Mouse (Mus musculus) monocyte, adult 2 months (primary cell): ENCODE results near the gene Sohlh2.
"Not testable (repeated sequence)": the region's sequence is repeated elsewhere in the genome, so short reads cannot be mapped to it uniquely, and the experiment has no call there.

Experiments used
- DNase-seq, 2 experiments: peaks; one replicate each; pipeline ENCODE4 v3.0.0; 2022; ENCODE audit warnings: low spot score in 2 of 2, low read depth in 1 of 2

The Sohlh2 gene

GRCm38 (mm10) chr3:55181766-55182165 is at the start of gene Sohlh2:
TSS of gene Sohlh2 (plus strand) at chr3:55182028.
- DNase-seq, result no peak

DNA sequence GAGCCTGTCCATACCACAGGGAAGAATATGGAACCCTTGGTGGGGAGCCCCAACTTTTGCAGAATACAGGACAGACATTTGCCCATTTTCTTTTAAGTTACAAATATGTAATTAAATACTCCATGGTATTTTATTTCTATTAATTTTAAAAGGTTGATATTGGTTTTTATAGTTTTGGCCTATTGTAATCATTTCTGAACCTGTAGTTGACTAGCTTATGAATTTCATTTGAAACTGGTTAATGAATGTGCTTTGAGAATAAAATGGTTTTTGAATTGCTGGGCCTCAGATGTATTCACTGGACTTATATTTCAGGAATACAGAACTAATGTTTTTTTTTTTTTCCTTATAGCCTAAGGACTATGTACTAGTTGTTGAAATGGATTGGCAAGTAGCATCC is 44.8 kb upstream of the Sohlh2 start, which contains the start of gene Ccdc169:
TSS of gene Ccdc169 (plus strand) at position 301 of the 400 bp plus-strand sequence.
- DNase-seq, result no peak

DNA sequence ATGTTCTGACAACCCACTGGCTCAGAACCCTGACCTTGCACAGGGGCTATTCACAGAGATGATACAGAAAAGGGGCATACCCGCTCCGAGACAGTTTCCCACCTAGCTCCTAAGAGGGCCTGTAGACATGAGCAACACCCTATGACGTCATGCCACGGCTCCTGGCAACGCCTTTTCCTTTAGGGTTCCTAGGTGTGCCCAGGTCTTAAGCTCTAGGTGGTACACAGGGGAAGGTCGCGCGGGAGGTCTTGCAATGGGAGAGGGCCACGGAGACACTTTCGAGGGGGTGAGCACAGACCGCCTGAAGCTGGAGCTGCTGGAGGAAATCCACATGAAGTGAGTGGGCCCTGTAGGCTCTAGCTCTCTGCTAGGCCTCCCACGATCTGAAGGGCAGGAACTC is 42.0 kb upstream of the Sohlh2 start:
- no peak for DNase-seq

DNA sequence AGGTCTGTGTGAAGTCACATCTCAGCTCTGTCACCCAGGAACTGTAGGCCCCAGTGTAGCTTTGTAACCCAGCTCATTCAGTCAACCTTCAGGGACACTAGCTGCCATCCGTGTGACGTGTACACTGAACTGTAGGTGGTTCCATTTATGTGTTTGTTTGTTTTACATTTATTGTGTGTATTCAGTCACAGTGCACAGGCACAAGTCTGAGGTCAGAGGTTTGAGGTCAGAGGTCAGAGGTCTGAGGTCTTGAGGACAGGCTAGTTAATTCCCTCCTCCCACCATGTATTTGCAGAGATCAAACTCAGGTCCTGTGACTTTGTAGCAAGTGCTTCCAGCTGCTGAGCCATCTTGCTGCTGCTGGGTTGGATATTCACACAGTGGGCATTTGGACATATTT is 40.4 kb upstream of the Sohlh2 start:
- no peak for DNase-seq

- DNase-seq, result no peak
Observed at GRCm38 (mm10) chr3:55144916-55145315, 36.9 kb upstream of the Sohlh2 start.

DNA sequence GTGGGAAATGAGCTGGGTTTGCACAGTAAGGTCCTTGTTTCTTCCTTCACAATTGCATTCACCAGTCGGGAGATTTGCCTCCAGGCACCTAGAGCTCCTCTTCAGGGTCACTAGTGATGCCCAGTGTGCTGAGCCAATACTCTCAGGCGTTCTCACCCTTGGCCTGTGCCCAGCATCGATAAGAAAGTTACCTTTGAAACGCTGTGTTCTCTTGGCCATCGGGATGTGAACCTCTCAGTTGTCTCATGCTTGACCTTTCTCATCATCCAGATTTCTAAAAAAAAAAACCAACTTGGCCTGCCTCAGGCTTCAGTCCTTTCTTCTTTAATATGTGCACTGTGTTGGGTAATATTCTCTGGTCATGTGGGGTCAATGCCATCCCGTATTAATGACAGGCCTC is 35.4 kb upstream of the Sohlh2 start:
- DNase-seq, result no peak

GRCm38 (mm10) chr3:55147156-55147555 is 34.7 kb upstream of the Sohlh2 start:
- DNase-seq, result no peak

- DNase-seq, result no peak
Observed at GRCm38 (mm10) chr3:55148091-55148490, 33.7 kb upstream of the Sohlh2 start.

DNA sequence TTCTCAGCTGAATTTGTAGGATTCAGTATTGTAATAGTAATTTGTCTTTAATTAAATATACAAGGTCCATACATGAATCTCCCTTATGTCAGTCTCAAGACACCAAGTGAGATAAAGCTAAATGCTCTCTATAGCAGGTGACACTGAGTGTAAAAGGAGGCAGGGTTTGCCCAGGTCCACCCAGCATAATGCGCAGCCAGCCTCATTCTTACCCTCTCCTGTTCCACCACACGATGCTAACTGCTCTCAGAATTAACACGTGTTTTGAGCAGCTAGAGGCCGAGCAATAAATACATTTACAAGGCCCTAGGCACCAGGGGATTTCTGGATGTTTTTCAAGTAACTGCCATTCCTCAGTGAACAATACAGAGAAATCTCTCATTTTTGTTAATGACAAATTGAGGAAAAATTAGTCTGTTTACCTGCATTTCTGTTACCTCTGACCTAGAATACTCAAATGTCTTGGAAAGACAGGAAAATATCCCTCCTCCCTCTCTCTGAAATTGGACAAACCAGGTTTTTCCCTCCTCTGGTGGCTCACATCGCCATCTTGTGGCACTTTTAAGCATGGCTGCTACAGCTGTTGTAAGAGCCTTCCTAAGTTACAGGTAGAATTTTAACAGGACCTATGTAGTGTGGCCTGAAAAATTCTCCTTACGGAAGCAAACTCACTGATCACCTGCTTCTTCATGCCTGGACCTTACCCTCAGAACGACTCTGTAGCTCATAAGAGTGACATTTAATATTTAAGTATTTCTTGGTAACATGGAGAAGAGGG is 30.0 kb upstream of the Sohlh2 start:
- no peak for DNase-seq

GRCm38 (mm10) chr3:55152673-55153334 is 29.0 kb upstream of the Sohlh2 start:
- no peak for DNase-seq

DNA sequence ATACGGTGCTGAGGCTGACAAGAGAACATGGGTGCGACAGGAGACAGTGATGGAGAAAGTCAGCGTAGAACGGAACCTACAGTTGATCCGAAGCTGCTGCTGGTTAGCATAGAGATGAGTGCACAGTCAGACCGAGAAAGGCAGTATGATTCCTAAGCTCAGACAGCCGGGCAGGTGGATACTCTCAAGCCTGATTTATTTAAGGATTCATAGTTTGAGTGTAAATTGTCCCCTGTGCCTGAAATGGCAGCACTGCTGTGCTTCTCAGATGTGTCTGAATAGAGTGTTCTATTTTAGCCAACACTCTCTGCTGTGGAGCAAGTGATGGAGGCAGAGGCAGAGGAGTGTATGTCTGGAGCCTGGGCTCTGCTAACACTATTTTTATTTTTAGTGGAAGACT is 27.7 kb upstream of the Sohlh2 start:
- DNase-seq, result no peak

DNA sequence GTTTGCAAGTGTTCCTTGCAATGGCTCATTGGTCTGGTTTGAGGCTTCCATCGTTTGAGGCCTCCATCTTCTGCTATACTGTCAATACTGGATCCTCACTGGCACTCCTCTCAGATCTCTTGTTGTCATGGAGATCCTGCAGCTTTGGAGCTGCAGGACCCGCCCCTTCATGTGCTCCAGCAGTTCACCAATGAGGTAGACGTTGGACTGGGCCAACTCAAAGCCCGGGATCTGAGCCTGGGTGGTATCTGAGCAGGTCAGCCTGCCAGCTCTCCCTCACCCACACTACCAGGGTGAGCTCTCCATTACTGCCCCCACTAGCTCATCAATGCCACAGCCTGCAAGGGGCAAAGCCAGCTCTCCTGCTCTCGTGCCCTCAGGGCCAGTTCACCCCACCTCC is 24.4 kb upstream of the Sohlh2 start:
- no peak for DNase-seq

DNA sequence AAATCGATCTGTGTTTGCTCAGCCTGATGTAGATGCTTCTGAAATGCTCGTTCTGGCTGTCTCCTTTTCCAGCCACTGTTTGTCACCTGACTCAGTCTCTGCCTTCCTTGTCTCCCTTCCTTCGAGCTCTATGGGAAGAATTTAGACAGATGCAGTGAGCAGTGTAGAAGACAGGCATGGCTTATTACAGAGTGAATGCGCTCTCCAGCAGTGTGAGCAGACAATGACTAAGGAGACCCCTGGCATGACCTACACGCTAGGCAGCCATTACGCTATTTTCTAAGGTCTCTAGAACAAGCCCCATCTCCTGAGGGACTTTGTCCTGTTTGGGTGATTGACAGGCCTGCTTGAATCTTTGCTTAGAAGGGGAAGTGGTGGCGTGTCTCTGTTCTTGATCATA is 20.7 kb upstream of the Sohlh2 start:
- no peak for DNase-seq

DNA sequence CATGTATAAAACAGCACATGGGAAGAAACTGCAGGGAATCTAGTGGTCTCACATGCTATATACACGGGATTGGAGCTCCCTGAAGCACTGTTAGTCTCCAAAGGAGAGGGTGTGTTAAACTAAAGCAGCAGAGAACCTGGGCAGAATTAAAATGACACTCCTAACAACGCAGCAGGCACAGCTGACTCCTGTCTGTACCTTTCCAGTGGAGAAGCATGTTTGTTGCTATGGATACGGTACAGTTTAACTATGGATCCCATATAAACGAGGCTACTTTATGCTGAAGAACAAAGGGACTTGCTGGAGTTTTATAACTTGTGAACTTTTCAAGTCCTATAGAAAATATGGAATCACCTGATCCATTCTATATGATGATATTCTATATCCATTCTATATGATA is 18.3 kb upstream of the Sohlh2 start:
- DNase-seq, result no peak

GRCm38 (mm10) chr3:55172478-55172877 is 9.3 kb upstream of the Sohlh2 start:
- no peak for DNase-seq

GRCm38 (mm10) chr3:55177271-55177670 is 4.6 kb upstream of the Sohlh2 start:
- DNase-seq, result no peak

DNA sequence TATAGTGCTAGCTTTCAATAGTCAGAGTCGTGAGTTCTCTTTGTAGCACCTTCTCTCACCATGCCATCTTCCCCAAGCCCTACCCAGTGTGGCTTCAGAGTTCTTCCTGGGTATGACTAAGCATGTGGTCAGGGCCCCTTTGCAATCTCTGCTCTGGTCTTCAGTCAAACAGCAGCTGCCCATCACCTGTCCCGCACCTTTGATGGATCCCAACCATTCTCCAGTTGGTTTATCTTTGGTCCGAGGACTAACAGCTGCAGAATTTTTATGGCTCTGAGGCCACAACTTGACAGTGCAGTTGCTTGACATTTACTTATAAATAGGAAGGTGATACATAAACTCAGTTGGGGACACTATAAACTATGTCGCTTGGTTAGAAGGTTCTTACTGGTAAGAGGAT is 9.8 kb downstream of the Sohlh2 start:
- no peak for DNase-seq

DNA sequence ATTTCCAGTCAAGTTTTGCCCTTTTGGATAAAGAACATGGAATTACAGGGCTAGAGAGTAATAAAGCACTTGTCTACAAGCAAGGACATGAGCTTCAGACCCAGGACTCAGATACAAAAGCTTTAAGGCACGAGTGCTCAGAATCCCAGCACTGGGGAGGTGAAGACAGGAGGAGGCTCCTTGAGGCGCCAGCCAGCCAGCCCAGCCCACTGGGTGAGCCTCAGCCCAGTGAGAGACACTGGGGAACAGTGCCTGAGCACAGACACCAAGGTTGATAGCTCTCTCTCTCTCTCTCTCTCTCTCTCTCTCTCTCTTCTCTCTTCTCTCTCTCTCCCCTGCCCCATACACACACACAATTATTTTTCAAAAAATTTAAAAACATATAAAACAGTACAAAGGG is 11.5 kb downstream of the Sohlh2 start:
- no peak for DNase-seq

DNA sequence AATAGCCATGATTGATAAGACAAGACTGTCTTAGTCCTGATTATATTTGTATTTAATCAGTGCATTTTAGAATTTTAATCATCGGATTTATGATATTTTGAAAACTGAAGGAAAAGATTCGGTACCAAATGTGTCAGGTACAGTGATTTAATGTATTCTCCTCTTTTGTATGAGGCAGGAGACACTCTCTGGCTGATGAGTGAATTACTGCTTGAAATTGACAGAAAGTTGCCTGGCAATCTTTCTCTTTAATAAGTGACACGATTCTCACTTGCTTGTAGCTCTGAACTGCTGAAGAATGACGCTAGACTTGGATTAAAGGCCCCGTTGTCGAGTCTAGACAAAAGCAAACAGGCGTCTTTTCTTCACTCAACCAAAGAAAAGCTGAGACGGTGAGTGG is 13.0 kb downstream of the Sohlh2 start:
- no peak for DNase-seq

- no peak for DNase-seq
Observed at GRCm38 (mm10) chr3:55195581-55196327, 13.9 kb downstream of the Sohlh2 start.

DNA sequence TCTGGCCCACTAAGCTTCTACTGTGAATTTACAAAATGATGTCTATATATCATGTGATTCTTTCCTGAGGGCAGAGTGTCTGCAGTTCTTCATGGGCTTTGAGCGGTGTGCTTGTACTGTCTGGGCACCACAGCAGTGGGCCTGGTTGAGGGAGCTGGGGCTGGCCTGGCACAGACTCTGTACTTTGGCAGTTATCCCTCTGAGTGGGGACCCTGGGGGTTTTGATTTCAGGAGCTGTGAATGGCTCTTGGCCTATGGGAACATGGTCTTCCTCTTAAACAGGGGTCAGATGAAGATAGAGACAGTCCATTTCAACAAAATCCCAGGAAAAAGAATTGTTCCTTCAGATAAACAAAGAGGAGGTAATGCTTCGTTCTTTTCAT is 14.5 kb downstream of the Sohlh2 start:
- no peak for DNase-seq

DNA sequence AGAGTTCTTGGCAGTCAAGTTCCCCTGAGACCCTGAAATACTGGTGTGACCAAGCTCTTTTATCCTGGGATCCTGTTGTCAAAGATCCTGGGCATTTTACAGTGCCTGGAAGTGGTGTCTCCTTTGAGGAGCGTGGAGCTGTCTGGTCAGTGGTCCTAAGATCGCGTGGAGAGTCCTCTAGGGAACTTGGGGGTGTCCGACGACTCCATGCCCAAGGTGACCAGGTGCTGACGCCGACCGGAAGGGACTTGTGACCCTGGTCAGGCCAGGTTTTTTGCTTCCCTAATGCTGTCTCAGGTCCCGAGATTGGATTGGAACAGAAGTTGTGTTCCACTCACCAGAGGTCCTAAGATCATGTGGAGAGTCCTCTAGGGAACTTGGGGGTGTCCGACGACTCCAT is 21.8 kb downstream of the Sohlh2 start:
- DNase-seq, result not testable (repeated sequence)
